Mouse (Mus musculus) spleen, adult 2 months (tissue): Measurements from ENCODE around the gene Mgat3.

Experiments
- CTCF ChIP-seq: fragments of 200-500 bp; IDR thresholded peaks from 2 replicates; pipeline ENCODE4 v1.5.1; 2011; ENCODE audit warnings: mild to moderate bottlenecking, inconsistent platforms; ENCODE audit not compliant: insufficient read depth, insufficient read length, insufficient replicate concordance; ENCODE audit errors: extremely low read depth
- POLR2A ChIP-seq: fragments of 200-500 bp; IDR thresholded peaks from 2 replicates; pipeline ENCODE4 v1.6.1; 2011; ENCODE audit warnings: low read depth, low read length, inconsistent platforms

GRCm38 (mm10) chr15:80140302-80140701 lies 33.2 kb upstream of the Mgat3 start:
- no peak for TF ChIP-seq CTCF
- no peak for TF ChIP-seq POLR2A
